Mouse (Mus musculus) spleen, postnatal 36 days (tissue): ENCODE measurements at regions not wholly inside any gene's neighbourhood (a gene's known extent, or its start where the extent isn't known, plus 50 kb on each side); places are given as distances from the start of the nearest gene placed in this dataset.

Source experiments
- DNase-seq, 2 experiments: peaks; one replicate each; pipeline ENCODE4 v3.0.0; 2022; ENCODE audit warnings: low spot score in 2 of 2, mixed read lengths in 1 of 2

- DNase-seq = no peak
Measured at GRCm38 (mm10) chr2:12033518-12034322, 256.0 kb downstream of the Ankrd16 start.

- DNase-seq = no peak
Measured at GRCm38 (mm10) chr2:12034323-12034585, 256.6 kb downstream of the Ankrd16 start.

GRCm38 (mm10) chr2:12049386-12049785, 252.3 kb downstream of the Itga8 start:
- DNase-seq = no peak

GRCm38 (mm10) chr2:12049972-12050371, 251.8 kb downstream of the Itga8 start:
- no peak for DNase-seq

- no peak for DNase-seq
Measured at GRCm38 (mm10) chr2:12053404-12054164, 248.1 kb downstream of the Itga8 start.

DNA sequence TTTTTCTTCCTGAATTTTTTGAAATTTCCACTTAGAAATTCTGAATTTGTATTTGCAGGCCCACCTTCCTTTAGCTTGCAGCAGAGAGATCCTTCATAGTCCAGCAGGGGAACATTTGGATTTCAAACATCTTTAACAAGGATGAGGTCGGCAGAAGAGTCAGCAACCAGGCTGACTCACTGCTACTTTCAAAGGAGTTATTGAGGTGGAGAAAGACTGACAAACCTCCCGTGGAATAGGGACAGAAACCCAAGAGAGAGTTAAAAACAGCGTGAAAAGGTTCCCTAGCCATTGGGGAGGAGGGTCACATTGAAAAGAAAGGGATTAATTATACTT, 247.6 kb downstream of the Itga8 start:
- DNase-seq = no peak
